Mouse (Mus musculus): ENCODE measurements at regions not wholly inside any gene's neighbourhood (a gene's known extent, or its start where the extent isn't known, plus 50 kb on each side); places are given as distances from the start of the nearest gene placed in this dataset.
"Not testable (repeated sequence)": the region's sequence is repeated elsewhere in the genome, so short reads cannot be mapped to it uniquely, and the experiment has no call there.

GRCm38 (mm10) chr11:41261254-41261653, 506.1 kb upstream of the Ccng1 start:
- no peaks in the 10 kb centered on the region for H3K36me3 ChIP-seq
- ATAC-seq (ENCODE audit: low FRiP score) = no peak
- H3K9me3 ChIP-seq = no peaks in the 10 kb centered on the region
- no peak overlapping the region for H3K4me2 ChIP-seq
- no peak overlapping the region for H3K4me3 ChIP-seq
- H3K4me1 ChIP-seq (replicated peaks) = no peaks in the 10 kb centered on the region
- H3K9ac ChIP-seq = no peak overlapping the region
- no peak overlapping the region for H3K27ac ChIP-seq
- H3K27me3 ChIP-seq = no peaks in the 10 kb centered on the region
- WGBS = 80% methylated on average over 4 of the region's 4 CpGs

DNA sequence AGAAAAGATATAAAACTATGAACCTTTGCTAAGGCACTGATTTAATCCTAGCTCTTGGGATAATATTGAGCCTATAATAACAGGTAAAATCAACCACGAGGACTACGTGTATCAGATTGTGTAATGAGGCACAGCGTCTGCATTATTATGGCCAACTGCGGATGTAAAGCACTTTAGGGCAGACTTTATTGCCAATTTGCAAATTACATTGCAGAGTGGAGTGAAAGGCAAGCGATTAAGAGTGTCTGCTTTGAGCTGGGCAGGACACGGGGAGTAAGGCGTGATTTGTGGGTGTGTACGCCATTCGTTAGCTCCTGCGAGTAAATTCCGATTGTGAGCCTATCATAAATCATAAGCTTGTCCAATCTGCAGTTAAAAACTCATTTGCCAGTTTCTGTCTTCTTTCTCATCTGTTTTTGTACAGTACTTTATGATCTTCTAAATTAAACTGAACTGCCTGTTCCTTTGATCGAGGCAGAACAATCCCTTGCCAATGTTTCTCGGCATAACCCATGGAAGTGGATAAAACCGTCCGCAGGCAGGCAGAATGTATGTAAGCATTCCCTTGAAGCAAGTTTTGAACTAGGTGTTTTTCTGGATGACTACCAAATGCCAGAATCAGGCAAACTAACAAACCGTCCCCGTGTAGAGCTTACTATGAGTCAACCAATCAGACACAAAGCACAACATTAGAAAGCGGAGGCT, 505.0 kb upstream of the Ccng1 start:
- H3K27me3 ChIP-seq = no peaks in the 10 kb centered on the region
- no peak overlapping the region for H3K9ac ChIP-seq
- no peak overlapping the region for H3K4me3 ChIP-seq
- 73% methylated on average over 18 of the region's 18 CpGs for WGBS
- H3K4me1 ChIP-seq (replicated peaks) = no peaks in the 10 kb centered on the region
- H3K36me3 ChIP-seq = no peaks in the 10 kb centered on the region
- H3K9me3 ChIP-seq = no peaks in the 10 kb centered on the region
- no peak overlapping the region for H3K27ac ChIP-seq
- H3K4me2 ChIP-seq = peak overlapping the region; percentile 23; the same call in 1 of the 2 replicates
- ATAC-seq (ENCODE audit: low FRiP score) = no peak

DNA sequence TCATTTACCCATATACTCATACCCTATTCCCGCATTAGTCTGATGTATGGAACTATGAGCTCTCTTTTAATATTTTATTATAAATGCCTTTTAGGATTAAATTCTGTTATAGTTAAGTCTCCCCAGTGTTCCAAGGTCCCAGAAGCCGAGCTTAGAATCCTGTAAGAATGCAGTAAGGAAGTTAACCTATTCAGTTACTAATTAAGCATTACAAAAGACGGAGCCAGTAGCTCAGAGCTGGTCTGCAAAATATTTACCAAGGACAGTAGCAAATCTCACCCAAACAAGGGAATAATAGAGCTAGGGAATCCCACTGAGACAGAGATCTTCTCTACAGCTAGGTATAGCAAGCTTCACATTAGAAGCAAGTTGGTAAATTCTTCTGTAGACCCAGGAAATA, 459.4 kb upstream of the Ccng1 start:
- H3K36me3 ChIP-seq; H3K27ac ChIP-seq; H3K4me1 ChIP-seq (replicated peaks); H3K4me3 ChIP-seq; H3K4me2 ChIP-seq; H3K9me3 ChIP-seq; H3K9ac ChIP-seq; ATAC-seq (ENCODE audit: low FRiP score); H3K27me3 ChIP-seq: not testable (repeated sequence)
- WGBS = 34% methylated on average over 3 of the region's 3 CpGs

DNA sequence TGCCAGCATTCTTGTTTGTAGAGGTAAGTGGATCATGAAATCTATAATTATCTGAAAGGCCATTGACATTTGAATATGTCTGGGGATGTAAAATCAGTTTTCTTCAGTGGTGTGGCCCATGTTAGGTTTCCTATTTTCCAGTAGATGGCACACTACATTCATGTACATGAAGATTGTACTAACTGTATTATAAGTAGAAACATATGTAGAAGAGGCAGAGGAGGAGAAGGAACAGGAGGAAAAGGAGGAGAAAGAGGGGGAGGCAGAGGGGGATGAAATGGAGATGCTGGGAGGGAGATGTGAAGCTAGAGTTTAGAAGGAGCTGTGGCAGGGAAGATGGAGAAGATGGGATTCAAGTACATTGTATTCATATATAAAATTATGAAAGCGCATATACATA, 447.1 kb upstream of the Ccng1 start:
- H3K36me3 ChIP-seq = no peaks in the 10 kb centered on the region
- H3K9ac ChIP-seq = no peak overlapping the region
- H3K27ac ChIP-seq = no peak overlapping the region
- no peak overlapping the region for H3K4me3 ChIP-seq
- H3K9me3 ChIP-seq = no peaks in the 10 kb centered on the region
- WGBS = 98% methylated on average over 1 of the region's 1 CpGs
- no peak overlapping the region for H3K4me2 ChIP-seq
- no peaks in the 10 kb centered on the region for H3K27me3 ChIP-seq
- no peaks in the 10 kb centered on the region for H3K4me1 ChIP-seq (replicated peaks)
- ATAC-seq (ENCODE audit: low FRiP score) = no peak

DNA sequence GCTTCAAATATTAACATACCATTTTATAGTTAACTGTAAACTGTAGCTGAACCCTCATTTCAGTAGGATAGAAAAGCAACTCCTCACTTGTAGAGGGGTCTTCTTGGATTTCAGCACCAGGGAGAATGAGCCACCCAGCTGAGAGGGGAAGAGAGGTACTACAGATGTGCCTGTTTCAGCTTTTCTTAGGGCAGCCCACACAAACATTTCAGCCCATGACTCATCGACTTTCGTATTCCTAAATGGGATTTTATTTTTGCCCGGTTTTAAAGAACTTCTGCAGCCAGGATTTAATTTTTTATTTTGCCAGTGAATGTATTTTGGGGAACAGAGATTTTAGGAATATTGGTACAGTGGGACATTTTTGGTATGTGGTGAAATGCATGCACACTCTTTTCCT, 438.9 kb upstream of the Ccng1 start:
- H3K36me3 ChIP-seq = no peaks in the 10 kb centered on the region
- no peak overlapping the region for H3K4me3 ChIP-seq
- ATAC-seq (ENCODE audit: low FRiP score) = no peak
- H3K4me2 ChIP-seq = no peak overlapping the region
- no peak overlapping the region for H3K9ac ChIP-seq
- H3K4me1 ChIP-seq (replicated peaks) = no peaks in the 10 kb centered on the region
- no peaks in the 10 kb centered on the region for H3K27me3 ChIP-seq
- 77% methylated on average over 3 of the region's 3 CpGs for WGBS
- no peaks in the 10 kb centered on the region for H3K9me3 ChIP-seq
- H3K27ac ChIP-seq = no peak overlapping the region

GRCm38 (mm10) chr11:41160492-41161175, 405.5 kb upstream of the Ccng1 start:
- 14% methylated on average over 2 of the region's 2 CpGs for WGBS
- Histone ChIP-seq H3K9me3 (no peaks in the 10 kb centered on the region), H3K4me3 (no peak overlapping the region)

GRCm38 (mm10) chr11:41159927-41160326, 404.8 kb upstream of the Ccng1 start:
- H3K4me1 ChIP-seq (replicated peaks) = peaks cover 6% of the 10 kb centered on the region
- no peaks in the 10 kb centered on the region for H3K36me3 ChIP-seq
- no peak overlapping the region for H3K9ac ChIP-seq
- no peak overlapping the region for H3K4me3 ChIP-seq
- WGBS = 52% methylated on average over 1 of the region's 1 CpGs
- H3K27me3 ChIP-seq = no peaks in the 10 kb centered on the region
- ATAC-seq (ENCODE audit: low FRiP score) = no peak
- no peaks in the 10 kb centered on the region for H3K9me3 ChIP-seq
- H3K27ac ChIP-seq = no peak overlapping the region
- H3K4me2 ChIP-seq = no peak overlapping the region

More at GRCm38 (mm10) chr11:41160492-41161175, 405.5 kb upstream of the Ccng1 start:
- Histone ChIP-seq H3K36me3 (no peaks in the 10 kb centered on the region), H3K27me3 (no peaks in the 10 kb centered on the region), H3K4me1 (replicated peaks) (peaks cover 6% of the 10 kb centered on the region), H3K4me2 (no peak overlapping the region), H3K27ac (peak overlapping the region; percentile 67), H3K9ac (no peak overlapping the region)
- ATAC-seq (ENCODE audit: low FRiP score) = peak; percentile 70

GRCm38 (mm10) chr11:41158761-41159596, 403.9 kb upstream of the Ccng1 start:
- H3K27me3 ChIP-seq = no peaks in the 10 kb centered on the region
- H3K36me3 ChIP-seq = no peaks in the 10 kb centered on the region
- H3K4me1 ChIP-seq (replicated peaks) = peaks cover 6% of the 10 kb centered on the region
- 70% methylated on average over 4 of the region's 4 CpGs for WGBS
- no peak overlapping the region for H3K9ac ChIP-seq
- H3K4me2 ChIP-seq = no peak overlapping the region
- ATAC-seq (ENCODE audit: low FRiP score) = no peak
- no peaks in the 10 kb centered on the region for H3K9me3 ChIP-seq
- H3K27ac ChIP-seq = 0 out of 2 replicates have a peak overlapping the region, but pooled peaks have one; percentile 15
- H3K4me3 ChIP-seq = no peak overlapping the region

GRCm38 (mm10) chr11:41157321-41157720, 402.2 kb upstream of the Ccng1 start:
- no peak for ATAC-seq (ENCODE audit: low FRiP score)
- Histone ChIP-seq H3K27ac (no peak overlapping the region), H3K9ac (no peak overlapping the region)

More at GRCm38 (mm10) chr11:41157321-41157720, 402.2 kb upstream of the Ccng1 start:
- no peak overlapping the region for H3K4me2 ChIP-seq
- WGBS = 97% methylated on average over 11 of the region's 11 CpGs
- peaks cover 6% of the 10 kb centered on the region for H3K4me1 ChIP-seq (replicated peaks)
- no peaks in the 10 kb centered on the region for H3K27me3 ChIP-seq
- no peaks in the 10 kb centered on the region for H3K9me3 ChIP-seq
- no peaks in the 10 kb centered on the region for H3K36me3 ChIP-seq
- no peak overlapping the region for H3K4me3 ChIP-seq

Measured in hindbrain, embryonic 13.5 days (tissue).